Mouse (Mus musculus) cerebral cortex, adult 2 months (tissue): ENCODE data around the gene Gm9821.

Experiments
- WGBS: fragments of 180-500 bp; shearing (Covaris S2); methylation state at CpG from one replicate; pipeline ENCODE4 v1.1.7; 2018; 5-methylcytosine and 5-hydroxymethylcytosine counted together

Gm9821 gene

GRCm38 (mm10) chr2:91945483-91945882, at the start of gene Gm9821:
TSS of gene Gm9821 (plus strand) at chr2:91945703.
- 84% methylated on average over 18 of the region's 18 CpGs for WGBS

DNA sequence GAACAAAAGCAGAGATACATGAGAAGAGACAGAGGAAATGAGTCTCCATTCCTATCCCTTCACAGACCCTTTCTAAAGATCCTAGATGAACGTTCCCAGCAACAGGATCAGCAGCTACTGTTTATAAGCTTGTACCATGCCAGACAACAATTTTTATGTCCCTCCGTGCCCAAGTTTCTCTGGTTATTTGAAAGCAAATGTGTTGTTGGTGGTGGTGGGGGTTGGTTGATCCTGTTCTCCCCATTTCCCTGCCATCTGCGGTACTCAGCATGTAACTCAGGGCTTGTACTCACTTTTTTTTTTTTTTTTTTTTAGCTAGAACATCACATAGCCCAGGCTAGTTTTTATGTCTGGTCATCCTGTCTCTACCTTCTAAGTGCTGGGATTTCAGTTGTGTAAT, 46.4 kb upstream of the Gm9821 start:
- WGBS = 76% methylated on average over 3 of the region's 3 CpGs

DNA sequence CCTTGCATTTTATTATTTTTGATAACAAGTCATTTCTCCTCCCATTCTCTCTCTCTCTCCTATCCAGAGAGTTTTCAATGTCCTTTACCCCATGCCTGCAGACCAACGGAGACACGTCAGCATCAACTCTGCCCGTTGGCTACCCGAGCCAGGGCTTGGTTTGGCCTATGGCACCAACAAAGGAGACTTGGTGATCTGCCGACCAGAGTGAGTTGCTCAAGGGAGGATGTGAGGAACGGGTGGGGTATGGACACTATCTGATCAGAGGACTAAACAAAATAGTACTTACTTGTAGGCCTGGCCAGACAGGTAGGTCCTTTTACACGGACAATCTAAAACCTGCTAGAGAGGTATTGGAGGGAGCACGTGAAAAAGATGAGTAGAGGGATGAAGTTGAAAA, 45.1 kb upstream of the Gm9821 start:
- WGBS = 93% methylated on average over 8 of the region's 8 CpGs

DNA sequence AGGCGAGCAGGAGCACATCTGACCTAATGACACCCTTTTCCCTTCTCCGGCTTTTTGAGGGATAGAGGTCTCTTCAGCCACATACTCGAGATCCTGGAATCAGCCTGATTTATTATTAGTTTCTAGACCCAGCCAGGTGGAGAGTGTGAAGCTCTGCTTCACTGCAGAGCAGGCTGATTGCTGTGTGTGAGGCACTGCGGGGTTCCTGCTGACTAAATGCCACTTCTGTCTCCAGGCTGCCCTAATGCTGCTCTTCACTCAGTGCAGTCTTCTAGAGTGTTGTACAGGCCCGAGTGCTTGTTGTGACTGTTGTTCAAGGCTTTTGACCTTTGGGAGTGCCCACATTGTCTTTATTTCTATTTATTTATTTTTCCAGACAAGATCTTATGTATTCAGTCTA, 43.2 kb upstream of the Gm9821 start:
- 58% methylated on average over 5 of the region's 5 CpGs for WGBS

GRCm38 (mm10) chr2:91903171-91903925, 42.2 kb upstream of the Gm9821 start:
- 58% methylated on average over 3 of the region's 3 CpGs for WGBS

DNA sequence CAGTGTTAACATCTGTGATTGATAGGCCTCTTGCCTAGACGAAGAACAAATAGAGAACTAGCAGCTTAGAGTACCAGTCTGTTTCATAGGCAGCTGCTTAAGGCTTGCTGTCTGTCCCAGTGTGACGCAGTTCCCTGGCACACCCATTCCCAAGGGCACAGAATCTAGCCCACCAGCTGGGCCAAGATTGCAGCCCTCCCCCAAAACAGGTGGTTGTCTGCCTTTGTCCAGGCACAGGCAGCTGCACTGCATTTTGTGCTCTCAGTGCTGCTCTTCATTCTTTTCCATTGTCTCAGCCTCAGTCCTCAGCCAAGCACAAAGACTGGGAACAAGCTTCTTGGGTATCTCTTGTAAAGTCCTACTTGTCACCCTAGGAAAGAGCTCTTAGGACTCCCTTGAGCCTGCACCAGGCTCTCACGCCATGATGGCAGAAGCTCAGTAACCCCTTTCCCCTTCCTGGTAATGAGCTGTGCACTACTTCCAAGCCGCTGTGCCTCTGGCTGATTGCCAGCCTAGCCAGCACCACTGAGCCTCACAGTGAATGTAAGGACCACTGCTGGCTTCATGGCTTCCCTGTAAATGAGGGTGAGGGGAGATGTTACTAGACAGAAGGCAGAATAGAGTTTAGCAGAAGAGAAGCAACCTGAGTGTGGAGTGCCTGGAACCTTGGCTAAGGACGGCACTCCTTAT, 40.7 kb upstream of the Gm9821 start:
- 50% methylated on average over 5 of the region's 5 CpGs for WGBS

- 77% methylated on average over 2 of the region's 2 CpGs for WGBS
These were observed 39.4 kb upstream of the Gm9821 start for GRCm38 (mm10) chr2:91906141-91906540.

- WGBS = 62% methylated on average over 3 of the region's 3 CpGs
These were observed 32.9 kb upstream of the Gm9821 start for GRCm38 (mm10) chr2:91912616-91913015.

DNA sequence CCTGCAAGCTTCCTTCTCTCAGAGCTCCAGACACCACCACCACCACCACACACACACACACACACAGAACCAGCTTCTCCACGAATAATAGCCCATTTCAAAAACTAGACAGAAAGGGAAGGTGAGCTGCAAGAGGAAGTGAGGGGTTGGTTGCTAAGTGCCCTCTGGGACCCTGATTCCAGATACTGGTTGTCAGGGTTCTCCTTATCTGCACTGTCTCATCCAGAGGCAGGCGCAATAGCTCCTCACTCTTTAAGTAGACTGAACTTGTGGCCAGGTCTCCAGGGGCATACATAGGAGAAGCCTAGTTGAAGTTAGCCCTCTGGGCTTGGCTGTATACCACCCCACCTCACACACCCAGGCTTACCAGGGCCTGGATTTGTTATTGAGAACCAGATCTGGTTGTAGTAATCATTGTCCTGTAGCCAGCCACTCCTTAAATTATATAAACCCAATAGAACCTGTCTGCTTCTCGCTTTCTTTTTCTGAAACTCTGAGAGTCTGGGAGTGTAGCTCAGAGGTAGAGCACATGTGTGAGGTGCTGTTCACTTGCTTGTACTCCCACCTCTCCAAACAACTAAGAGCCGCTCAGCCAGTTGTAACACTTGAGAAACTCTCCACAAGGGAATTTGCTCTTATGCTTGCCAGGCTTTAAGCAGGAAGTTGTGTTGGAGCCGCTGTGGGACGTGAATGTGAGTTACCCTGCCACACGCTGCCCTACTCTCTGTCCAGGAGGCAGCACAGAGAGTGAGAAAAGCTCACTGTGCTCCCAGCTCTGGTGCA, 32.0 kb upstream of the Gm9821 start:
- WGBS = 78% methylated on average over 7 of the region's 7 CpGs

DNA sequence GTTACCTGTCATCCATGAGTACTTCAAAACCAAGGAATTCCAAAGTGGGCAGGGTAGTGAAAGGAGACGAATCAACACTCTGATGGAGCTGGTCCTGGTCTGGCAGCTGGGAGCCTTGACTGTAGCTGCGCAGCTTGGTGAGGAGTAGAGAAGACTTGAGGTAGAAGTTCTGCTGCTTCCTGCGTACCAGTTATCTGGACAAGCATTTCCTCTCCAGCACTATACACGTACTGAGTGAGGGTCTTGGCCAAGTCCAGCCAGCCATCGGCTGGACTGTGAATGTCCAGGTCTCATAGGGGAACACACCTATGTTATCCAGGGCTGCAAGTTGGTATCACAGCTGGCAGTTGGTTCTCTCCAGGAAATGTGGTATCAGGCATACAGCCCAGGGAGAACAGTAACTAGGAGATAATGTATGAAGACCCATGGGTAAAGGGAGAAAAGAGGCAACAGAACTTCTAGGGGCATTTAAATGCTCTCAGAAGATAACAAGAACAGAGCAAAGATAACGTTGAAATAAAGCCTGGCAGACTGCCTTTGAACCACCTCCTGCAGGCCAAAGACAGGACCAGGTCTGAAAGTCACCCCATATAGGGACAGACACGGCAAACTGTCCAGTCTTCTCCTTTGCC, 29.0 kb upstream of the Gm9821 start:
- WGBS = 84% methylated on average over 7 of the region's 7 CpGs

DNA sequence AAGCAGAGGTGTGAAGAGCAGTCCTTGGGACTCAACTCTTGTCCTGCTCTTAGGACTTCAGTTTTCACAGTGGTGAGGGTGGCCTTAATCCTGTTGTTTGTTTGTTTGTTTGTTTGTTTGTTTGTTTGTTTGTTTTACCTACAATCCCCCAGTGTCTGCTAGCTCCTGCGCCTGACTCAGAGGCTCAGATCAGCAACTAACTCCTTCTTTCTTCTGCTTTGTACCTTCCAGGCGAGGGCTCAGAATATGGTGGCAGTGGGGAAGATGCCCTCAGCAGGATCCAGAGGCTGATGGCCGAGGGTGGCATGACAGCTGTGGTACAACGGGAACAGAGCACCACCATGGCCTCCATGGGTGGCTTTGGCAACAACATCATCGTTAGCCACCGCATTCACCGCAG, 28.4 kb upstream of the Gm9821 start:
- 85% methylated on average over 7 of the region's 7 CpGs for WGBS

- WGBS = 57% methylated on average over 4 of the region's 4 CpGs
These were observed 25.4 kb upstream of the Gm9821 start for GRCm38 (mm10) chr2:91920130-91920529.

GRCm38 (mm10) chr2:91921181-91921789, 24.2 kb upstream of the Gm9821 start:
- 6% methylated on average over 31 of the region's 31 CpGs for WGBS

DNA sequence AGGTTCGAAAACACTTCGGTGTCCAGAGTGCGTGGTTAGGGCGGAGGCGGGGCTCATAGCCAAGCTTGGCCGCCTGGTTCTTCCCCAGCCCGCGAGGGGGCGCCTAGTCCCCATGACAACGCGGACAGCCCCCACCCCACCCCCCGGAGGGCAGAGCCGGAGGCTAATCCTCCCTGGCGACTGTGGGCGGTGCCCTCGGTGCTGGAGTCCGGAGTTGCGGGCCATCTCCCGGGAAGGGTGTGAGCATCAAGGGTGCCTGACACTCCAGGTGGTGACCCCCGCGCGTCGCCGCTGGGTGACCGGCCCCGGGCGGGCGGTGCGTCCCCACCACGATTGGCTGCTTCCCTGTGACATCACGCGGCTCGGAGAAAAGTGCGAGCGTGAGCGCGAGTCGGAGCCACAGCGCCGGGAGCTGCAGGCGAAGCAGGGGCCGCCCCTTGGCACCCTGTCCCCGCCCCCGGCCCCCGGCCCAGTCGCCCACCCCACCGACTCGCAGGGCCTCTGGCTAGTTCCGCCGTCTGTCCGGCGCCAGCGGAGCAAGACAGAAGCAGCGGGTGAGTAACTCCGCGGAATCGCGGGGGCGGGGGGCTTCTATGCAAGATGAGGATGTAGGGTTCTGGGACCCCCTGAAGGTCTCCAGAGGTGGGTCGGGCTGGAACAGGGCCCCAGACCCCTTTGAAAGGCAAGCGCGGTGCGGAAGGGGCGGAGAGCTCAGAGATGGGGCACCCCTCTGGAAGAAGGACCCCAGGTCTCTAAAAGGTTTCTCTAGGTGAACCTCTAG, 23.5 kb upstream of the Gm9821 start:
- WGBS = under 1% methylated on average over 63 of the region's 64 CpGs

DNA sequence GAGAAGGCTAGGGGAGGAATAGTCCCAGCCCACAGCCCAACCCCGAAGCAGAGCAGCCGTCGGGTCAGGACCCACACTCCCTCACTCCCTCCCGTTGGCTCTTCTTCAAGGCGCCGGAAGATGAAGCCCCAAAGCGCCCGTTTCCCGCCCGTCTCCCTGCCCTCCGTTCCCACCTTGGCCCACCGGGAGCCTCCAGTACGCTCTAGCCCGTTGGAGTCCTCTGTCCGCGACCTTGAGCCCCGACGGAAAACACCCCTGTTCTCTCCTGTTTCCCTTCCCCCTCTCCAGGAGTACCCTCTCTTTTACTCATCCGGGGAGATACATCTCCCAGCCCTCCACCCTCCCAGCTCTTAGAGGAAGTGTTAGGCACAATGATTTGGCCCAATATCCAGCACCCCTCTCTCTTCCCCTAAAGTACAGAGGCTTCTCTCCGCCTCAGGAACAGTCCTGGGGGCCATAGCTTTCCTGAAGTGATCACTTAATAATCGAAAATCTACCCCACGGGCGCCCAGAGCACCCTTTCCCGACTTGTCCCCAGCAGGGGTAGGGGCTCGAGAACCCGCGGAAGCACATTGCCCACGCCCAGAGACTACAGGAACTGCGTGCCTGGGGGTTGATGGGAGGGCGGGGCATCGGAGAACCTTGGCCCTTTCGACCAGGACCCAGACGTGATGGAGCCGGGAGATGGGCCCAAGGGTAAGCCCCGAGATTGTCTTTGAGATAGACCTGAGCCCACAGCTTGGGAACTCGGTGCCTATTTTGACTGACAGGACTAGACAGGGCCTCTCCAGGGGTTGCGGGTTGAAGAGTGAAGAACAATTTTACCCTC, 22.7 kb upstream of the Gm9821 start:
- 4% methylated on average over 37 of the region's 37 CpGs for WGBS

- WGBS = 4% methylated on average over 54 of the region's 54 CpGs
These were observed 21.8 kb upstream of the Gm9821 start for GRCm38 (mm10) chr2:91923415-91924337.

DNA sequence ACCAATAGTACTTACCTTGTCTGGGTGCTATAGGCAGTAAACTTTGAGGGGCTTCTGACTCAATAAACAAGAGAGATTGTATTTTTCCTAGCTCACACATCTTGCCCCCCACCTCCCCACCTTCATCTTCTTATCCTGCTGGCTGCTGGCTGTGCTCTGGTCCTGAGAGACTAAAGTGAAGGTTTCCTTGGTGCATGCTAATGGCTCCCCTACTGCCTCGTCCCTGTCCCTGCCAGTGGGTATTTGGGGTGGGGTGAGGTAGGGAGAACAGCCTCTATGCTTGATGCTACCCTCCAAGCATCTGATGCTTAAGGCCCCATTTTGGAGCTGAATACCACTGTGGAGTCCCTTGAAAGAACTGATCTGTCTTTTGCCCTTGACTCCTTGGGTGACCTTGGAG, 20.8 kb upstream of the Gm9821 start:
- 49% methylated on average over 1 of the region's 1 CpGs for WGBS

DNA sequence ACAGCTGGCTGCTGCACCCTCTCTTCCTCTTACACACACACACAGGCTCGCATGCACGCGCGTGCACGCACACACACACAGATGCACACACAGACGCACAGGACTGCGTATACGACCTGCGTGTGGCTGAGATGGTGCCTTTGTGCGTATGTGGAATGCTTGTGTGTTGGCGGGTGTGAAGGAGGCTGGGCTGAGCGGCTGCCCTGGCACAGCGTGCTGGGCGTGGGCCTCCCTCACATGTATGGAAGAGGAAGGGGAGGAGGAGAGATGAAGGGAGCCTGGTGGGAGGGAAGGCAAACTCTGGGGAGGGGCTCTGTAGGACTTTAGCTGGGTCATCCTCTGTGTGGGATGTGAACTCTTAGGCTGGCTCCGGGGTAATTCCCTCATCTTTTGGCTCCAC, 20.1 kb upstream of the Gm9821 start:
- WGBS = 53% methylated on average over 15 of the region's 15 CpGs

DNA sequence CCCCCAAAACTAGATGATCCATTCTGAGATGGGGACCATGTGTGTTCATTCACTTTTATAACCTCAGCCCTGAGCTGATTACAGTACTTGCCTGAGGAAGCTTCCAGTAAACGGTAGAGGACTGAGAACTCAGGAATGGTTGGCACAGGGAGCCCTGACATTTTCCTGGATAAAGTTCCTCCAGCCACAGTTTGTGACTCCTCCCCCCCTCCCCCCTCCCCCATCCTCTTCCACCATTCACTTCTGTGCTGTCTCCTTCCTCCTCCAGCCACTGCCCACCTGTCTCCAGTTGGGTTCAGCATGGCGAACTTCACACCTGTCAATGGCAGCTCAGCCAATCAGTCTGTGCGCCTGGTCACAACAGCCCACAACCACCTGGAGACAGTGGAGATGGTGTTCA, 18.6 kb upstream of the Gm9821 start, which contains the start of gene Chrm4:
Gene Chrm4 (plus strand): TSS at position 301 of the 400 bp plus-strand sequence.
- 66% methylated on average over 3 of the region's 3 CpGs for WGBS
